Mouse (Mus musculus) thymus, postnatal 36 days (tissue): ENCODE results near the gene Cdk19.

Experiments used
- DNase-seq, 2 experiments: peaks; one replicate each; pipeline ENCODE4 v3.0.0; 2022; ENCODE audit warnings: mixed read lengths in 2 of 2

Gene Cdk19

DNA sequence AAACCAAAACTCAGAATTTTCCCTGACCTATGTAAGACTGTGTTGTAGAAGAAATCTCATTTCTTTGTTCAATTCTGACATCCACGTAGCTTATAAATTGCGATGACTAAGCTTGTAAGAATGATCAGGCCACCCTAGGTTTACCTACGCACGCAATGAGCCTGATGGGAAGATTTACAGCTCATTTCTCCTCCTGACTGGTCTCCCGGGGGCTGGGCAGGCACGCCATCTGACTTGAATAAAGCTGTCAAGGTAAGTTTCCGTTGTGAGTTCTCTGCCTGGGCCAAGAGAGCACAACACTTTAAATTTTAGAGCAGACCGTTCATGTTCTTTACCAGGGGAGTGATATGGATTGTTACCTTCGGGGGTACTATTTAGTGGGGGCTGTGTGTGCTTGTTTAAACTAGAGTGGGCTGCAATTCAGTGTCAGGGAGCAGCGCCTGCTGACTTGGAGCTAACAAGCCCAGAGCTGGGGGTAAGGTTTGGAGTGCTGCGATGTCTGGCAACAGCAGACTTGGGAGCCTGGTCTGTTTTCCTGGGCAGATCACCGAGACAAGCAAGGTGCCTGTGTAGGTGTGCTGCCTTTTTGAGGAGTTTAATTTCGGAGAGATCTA lies at the start of gene Cdk19:
TSS of gene Cdk19 (plus strand) at position 214 of the 614 bp plus-strand sequence.
- DNase-seq = no peak

DNA sequence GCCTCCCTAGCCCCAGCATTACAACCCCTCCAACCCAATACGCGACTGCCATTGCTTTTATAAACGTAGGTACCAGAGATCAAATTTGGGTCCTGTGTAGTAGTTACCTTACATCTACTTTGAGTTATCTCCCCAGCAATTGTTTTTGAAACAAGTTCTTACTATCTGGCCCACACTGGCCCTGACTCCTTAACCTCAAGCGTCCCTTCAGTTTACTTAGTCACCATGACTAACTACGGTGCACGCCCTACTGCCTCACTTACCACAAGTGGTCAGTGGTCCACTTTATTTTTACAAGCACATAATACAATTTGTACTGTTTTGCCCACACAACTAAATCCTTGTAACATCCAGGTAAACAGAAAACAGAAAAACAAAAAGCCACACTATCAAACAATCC lies 46.7 kb upstream of the Cdk19 start:
- no peak for DNase-seq

DNA sequence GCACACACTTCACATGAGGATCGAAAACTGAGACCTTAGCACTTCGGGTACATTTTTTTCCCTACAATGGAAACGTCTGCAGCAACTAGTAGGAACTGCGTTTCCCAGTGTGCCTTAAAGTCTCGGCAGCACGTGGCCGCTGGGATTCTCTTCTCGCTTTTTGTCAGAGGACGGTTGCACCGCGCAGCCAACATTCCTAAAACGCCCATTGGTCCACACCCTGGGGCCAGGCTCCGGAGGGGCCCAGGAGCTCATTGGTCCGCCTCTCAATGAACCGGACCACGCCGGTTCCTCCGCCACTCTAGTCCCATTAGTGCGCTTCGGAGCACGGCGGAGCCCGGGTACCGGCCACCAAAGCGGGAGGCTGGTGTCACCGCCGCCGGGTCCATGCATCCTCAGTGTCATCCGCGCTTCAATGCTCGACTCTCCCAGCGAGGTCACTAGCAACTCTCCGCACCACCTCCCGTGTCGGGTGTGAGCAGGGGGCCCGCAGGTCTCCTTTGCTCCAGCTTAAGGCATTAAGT lies 38.7 kb upstream of the Cdk19 start:
- peak; percentile 47 to 53 for DNase-seq

DNA sequence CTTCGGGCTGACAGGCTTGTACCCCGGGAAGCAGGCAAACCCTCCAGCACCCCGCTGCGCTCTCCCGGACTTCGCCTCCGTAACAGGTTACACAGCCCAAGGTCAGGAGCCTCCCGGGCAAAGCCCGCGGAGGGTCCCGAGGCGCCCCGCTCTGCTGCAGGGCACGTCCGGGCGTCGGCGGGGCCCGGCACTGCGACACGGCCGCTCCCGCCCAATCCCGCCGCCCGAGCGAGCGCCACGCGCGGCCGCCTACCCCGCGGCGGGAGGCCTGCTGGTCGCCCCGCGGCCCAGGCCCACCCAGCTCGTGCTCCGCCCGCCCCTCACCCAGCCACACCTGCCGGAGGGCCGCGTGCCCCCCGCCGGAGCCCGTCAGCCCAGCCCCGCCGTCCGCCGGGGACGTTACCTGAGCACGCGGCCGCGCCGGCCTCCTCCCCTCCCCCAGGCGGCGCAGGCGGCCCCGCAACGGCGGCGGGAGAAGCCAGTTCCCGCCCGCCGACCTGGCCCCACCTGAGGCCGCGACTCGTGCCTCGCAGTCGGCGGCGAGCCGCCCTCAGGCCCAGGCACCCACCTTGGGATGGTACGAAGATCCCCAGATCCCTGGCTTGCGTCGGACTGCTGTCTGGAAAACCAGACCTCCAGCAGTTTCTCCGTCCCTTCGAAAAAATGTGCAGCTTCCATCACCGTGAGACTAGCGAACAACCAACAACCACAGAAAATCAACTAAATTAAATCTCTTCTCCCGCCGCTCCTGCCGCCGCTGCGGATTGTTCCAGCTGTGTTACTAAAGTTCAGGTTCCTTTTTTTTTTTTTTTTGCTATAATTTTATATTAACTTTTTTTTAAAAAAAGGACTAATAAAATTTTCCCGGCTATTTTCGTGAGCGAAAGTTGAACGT lies 37.9 kb upstream of the Cdk19 start:
- peak; percentile 64 to 69 for DNase-seq

DNA sequence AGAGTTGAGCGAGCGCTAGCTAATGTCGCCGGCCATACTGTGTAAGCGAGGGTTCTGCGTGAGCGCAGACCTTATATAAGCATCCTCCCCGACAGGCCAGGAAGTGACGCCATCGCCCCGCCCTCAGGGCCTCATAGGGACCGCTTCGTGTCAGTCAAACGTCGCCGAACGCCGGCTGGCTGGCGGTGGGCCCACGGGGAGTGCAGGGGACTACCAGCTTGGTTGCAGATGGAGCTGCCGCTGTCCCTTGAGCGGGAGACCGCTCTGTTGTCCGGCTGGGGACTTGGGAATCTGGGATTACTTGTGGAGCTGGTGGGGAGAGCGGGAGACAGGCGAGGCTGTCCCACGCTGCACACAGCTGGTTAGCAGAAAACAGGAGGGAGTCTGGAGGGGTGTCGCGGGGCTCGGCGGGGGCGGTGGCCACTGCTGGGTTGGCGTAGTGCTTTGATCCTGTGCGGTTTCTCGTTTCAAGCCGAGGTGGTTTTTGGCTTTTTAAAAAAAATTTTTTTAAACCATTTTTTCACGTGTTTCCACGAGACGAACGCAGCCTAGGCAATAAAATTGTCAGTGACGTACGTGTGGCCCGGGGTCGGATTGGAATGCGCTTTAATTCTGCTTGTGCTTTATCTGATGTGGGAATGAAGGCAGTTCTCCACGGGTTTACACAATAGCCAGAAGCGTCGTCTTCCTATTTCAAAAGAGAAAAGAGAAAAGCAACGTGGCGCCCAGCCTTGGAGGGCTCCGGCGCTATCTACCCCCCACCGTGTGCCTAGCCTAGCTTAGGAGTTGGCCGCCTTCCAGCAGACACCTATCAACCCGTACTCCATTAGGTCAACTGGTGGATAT lies 37.0 kb upstream of the Cdk19 start, which contains the start of gene Amd1:
TSS of gene Amd1 (minus strand) at position 47 of the 846 bp plus-strand sequence.
- DNase-seq = peak; percentile 99

DNA sequence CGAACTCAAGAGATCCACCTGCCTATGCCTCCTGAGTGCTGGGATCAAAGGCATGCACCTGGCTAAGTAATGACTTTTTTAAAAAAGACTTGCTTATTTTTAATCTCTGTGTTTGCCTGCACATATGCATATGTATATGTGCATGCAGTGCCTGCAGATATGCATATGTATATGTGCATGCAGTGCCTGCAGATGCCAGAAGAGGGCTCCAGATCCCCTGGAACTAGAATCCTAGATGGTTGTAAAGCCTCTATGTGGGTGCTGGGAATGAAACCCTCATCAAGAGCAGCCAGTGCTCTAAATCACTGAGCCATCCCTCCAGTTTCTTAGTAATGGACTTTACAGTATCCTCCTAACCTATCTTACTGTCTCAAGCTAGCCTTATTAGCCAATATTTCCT lies 33.4 kb upstream of the Cdk19 start:
- DNase-seq = peak in 1 of 2 experiments; percentile 14

DNA sequence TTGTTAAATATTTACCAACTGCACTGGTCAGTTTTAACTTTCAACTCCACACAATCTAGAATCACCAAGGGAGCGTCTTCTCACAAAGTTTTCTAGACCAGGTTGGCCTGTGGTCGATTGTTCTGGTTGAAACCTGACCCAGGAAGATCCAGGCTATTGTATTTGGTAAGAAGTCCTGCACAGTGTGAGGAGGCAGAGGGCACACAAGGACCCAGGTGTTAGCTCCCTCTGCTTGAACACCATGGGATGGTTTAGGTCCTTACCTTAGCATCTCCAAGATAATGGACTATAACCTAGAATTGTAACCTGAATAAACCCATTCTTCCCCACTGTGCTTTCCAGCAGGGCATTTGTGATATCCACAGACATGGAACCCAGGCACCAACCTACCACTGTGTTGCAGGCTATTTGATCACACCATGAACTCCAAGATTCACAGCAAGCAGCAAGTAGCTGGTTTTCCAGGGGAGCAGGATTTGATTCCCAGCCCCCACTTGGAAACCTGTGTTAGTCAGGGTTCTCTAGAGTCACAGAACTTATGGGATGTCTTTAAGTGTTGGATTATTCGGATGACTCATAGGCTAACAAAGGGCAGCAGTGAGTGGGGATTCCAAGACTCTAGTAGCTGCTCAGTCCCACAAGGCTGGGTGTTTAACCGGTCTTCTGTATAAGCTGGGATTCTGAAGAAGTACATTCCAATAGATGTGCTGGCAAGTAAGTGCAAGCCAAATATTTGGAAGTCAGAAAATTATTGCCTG lies 31.4 kb upstream of the Cdk19 start:
- no peak for DNase-seq

DNA sequence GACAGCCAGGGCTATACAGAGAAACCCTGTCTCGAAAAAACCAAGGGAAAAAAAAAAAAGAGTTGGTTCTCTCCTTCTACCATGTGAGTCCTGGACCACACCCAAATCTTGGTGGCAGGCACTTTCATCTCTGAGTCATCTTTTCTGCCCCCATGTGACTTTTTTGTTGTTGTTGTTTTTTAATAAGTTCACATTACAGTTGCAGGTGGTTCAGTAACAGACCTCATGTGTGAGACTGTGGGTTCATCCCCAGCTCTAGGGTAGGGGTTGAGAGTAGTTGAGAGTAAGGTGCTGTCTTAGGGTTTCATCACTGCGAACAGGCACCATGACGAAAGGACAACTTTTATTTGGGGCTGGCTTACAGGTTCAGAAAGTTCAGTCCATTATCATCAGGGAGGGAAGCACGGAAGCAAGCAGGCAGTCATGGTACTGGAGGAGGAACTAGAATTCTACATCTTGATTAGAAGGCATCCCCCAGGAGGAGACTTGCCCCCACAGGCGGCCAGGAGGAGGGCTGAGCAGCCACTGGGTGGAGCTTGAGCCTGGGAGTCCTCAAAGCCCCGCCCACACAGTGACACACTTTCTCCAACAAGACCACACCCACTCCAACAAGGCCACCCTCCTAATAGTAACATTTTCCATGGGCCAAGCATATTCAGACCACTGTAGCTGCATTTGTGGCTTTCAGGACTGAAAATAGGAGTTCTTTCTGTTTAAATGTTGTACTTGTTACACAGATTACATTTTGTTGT lies 29.3 kb upstream of the Cdk19 start:
- peak; percentile 17 to 41 for DNase-seq

DNA sequence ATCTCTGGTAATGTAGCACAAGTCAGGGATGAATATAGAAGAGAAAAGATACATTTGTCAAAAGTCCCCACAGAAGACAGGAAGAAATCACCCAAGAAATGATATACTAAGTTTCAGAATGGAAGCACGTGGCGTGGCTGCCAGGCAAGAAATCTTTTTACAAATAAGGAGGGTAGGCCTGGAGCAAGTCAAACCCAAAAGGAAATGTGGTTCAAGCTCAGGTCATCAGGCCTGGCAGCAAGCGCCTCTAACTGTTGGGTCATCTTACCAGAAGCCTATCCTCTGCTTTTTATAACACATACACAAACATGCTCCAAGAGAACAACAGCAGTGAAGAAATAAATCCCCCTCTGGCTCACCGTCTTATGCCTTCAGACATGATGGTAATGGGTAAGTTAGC lies 26.6 kb upstream of the Cdk19 start:
- DNase-seq = no peak

DNA sequence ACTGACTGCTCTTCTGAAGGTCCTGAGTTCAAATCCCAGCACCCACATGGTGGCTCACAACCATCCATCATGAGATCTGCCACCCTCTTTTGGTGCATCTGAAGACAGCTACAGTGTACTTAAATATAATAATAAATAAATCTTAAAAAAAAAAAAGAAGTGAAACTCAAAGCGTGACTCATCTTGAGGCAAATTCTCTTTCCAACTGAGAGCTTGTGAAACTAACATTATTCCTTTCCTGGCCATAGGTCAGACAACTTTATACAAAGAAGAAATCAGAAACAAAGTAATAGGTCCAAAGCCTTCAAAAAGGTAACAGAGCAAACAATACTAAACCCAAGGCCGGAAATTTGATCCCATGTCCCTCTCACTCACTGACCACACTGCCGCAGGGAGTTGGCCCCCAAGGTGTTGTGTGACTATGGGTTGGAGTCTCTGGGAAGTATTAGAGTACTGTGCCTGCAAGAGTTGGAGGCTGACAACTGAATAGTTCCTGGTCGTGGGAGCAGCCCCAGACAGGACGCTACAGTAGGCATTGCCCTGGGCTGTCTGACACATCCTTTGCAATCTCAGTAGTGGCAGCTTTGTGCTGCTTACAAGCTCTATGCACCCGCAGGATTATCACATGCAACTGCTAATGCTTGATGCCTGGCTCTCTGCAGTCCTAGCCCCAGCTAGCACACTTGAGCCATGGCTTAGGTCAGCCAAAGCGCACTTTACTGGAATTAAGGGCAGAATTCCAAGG lies 22.4 kb upstream of the Cdk19 start:
- DNase-seq = no peak

DNA sequence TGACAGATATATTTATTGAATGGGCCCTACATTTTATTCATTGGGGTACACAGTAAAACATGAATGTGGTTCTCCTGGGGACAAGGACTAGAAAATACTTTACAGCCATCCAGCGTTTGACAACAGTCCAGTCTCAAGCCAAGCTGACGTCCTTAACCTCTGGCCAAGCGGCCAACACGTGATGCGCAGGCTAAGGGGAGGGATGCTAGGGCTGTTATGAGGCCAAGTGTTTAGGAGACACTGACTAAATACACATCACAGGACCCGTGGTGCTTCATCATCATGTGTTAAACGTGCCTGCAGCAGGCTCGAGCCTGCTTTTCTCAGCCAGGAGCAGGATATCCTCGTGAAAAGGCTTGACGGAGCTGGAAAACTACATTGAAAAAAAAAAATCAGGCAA lies 19.1 kb upstream of the Cdk19 start:
- no peak for DNase-seq

DNA sequence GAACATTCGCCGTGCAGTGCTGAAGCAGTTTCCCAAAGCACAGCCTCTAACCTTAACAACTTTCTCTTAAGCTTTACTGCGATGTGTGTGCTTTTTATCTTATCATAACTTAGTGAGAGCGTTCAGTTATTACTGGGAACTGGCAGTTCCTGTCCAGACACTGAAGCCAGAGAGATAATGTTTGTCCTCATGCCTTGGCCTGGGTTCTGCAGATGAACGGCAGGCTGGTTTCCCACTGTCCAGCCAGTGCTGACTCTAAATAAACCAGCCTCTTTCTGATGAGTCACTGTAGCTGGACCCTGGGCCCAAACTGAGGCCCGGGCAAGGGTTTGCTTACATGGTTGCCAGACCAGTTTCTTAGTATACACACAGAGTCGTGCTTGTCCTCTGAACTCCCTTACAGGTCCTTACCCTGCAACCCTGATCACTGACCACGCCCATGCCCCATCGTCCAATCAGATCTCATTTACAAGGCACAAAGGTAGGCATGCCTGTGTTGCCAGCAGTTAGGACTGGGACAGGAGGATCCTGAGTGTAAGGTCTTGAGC lies 11.3 kb upstream of the Cdk19 start:
- no peak for DNase-seq

DNA sequence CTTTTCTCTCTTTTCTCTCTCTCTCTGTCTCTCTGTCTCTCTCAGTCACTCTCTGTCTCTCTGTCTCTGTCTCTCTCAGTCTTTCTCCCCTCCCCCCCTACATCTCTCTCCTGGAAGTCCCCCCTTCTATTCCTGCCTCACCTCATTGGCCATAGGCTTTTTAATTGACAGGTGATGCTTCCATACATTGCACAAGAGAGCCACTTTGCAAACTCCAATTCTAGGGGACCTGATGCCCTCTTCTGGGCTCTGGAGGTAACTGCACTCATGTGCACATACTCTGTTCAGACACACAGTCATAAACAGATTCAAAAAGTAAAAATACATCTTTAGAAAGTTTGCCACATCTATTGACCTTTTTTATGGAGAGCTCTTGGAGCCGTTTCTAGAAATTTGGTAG lies 9.1 kb upstream of the Cdk19 start:
- DNase-seq = no peak

DNA sequence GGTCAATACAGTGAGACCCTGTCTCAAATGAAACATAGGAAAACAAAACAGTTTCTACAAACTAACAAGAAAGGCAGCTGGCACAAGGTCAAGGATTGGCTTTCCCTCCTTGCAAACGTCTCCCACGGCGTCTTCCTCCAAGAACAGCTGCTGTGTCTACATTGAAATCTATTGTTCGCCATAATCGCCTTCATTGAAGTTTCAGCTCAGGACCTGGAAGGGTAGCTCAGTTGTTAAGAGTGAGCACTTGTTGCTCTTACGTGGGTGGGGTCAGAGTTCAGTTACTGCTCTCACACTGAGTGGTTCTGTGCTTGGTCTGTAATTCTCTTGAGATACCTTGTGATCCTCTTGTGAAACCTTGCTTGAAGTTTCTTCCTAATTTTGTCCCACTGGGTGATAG lies 6.5 kb upstream of the Cdk19 start:
- DNase-seq = no peak

DNA sequence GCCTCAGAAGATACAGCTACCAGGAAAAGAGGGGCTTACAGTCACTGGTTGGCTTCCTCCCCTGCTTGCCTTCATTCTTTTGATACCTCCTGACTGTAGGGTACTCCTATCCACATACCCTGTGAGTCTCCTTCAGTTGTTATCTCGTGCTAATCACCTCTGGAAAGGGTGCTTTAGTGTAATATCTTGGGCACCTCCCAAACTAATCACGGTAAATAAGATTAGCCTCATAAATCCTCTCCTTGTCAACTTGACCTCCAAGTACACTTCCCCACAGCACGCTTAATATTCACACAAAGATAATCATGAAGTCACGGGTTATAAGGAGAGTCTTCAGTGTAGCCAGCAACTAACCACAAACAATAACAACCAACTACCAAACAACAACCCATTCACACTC lies 2.7 kb downstream of the Cdk19 start:
- DNase-seq = no peak

DNA sequence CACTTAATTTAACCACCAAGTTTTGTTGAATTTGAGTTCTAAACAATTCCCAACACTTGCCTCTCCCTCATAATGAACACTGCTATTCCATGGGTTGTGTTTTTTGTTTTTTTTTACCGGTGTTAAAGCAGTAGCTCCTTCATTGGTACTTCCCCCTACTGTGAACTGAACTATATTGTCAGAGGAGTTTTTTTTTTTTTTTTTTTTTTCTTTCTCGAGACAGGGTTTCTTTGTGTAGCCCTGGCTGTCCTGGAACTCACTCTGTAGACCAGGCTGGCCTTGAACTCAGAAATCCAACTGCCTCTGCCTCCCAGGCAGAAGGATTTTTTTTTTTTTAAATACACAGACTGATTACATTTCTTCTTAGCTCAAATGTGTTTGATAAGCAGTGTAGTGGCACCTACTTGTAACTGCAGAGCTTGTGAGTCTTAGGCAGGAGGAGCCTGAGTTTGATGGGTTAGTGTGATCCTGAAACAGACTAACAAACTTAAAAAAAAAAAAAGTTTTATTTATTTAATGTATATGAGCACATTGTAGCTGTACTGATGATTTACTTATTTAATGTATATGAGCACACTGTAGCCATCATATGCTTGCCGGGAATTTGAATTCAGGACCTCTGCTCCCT lies 7.5 kb downstream of the Cdk19 start:
- DNase-seq = no peak

DNA sequence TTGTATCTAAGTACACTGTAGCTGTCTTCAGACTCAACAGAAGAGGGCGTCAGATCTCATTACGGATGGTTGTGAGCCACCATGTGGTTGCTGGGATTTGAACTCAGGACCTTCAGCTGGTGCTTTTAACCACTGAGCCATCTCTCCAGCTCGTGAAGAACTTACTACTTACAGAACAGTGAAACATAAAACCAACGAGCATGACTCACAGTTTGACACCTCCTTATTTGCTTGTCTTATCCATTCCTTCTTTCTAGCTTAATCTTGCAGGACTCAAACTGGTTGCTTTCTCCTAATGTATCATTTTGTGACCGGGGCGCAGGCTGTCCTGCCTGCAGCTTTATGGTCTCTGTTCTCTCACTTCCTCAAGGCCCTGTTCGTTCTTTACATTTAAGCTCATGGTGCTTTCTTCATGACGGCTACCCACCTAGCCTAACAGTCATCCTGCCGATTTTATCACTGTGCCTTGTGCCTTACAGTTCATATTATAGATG lies 8.1 kb downstream of the Cdk19 start:
- DNase-seq = no peak

DNA sequence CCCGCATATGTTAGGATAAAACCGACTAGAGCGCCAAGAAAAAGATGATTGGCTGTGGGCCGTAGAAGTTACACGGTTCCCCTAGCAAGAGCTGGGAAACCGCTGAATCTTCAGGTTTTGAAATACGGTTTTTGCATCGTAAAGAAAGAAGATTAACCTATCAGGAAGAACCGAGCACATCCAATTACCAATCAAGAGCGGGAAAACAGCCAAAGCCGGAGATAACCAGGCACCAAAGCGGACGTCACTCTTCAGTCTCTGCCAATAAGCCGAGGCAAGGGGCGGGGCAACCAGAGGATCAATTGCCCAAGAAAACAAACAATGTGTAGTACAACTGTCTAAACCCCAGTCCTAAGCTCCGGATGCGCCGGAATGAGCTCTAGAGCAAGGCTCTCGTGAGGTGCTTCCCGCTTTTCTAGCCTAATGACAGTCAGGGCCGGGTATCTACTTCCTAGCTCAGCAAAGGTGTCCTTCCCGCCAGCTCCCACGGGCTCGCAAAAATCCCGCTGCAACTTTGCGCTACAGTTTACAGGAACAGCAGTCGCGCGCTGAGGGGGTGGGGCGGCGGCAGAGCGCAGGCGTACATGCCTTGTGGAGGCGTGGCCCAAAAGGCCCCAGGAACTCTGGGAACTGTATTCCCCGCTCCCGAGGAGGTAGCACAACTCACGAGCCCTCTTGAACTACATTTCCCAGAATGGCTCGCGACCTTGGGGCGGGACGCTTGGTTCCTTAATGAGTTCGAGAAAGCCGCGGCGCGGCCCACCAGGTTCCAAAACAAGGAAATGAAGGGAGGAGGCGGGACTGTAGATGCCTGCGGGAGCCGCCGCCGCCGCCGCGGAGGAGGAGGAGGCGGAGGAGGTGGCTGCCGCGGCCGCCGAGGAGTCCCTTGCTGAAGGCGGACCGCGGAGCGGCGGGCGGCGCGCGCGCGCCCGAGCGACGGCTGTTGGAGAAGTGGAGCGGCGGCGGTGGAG lies 9.5 kb downstream of the Cdk19 start:
- DNase-seq = peak; percentile 95 to 99
